Mouse (Mus musculus) embryonic facial prominence, embryonic 12.5 days (tissue): ENCODE measurements around the gene Sox12. TPM values are rescaled to one million over a fixed set of nuclear protein-coding genes. Genes with fewer than 3 reads are reported as not detected.
A peak's percentile ranks its signal among the peaks of the same experiment; 100 is the strongest.
"Not testable (repeated sequence)": the region's sequence is repeated elsewhere in the genome, so short reads cannot be mapped to it uniquely, and the experiment has no call there.

ENCODE experiments used
- ATAC-seq: fragments of 200-750 bp; cut with Nextera tagmentation; 2 replicates; pipeline ENCODE4 v1.8.0; 2017; ENCODE audit not compliant: insufficient number of reproducible peaks, insufficient read depth, low FRiP score, low TSS enrichment
- H3K27ac ChIP-seq: fragments of 300-500 bp; sonication (generic); 2 replicates; pipeline ENCODE4 v1.5.1; 2016; ENCODE audit warnings: mild to moderate bottlenecking
- H3K27me3 ChIP-seq: fragments of 300-500 bp; sonication (generic); 2 replicates; pipeline ENCODE4 v1.6.1; 2016; ENCODE audit warnings: mild to moderate bottlenecking, moderate library complexity
- H3K36me3 ChIP-seq: fragments of 300-500 bp; sonication (generic); 2 replicates; pipeline ENCODE4 v1.6.1; 2016; ENCODE audit warnings: mild to moderate bottlenecking
- H3K4me1 ChIP-seq: fragments of 300-500 bp; sonication (generic); 2 replicates; pipeline ENCODE4 v1.6.1; 2016
- H3K4me2 ChIP-seq: fragments of 300-500 bp; sonication (generic); replicated peaks from 2 replicates; pipeline ENCODE4 v1.6.1; 2016; ENCODE audit warnings: mild to moderate bottlenecking, moderate library complexity
- H3K4me3 ChIP-seq: fragments of 300-500 bp; sonication (generic); 2 replicates; pipeline ENCODE4 v1.5.1; 2016; ENCODE audit warnings: mild to moderate bottlenecking
- H3K9ac ChIP-seq: fragments of 300-500 bp; sonication (generic); 2 replicates; pipeline ENCODE4 v1.6.1; 2016; ENCODE audit warnings: mild to moderate bottlenecking, moderate library complexity
- H3K9me3 ChIP-seq: fragments of 300-500 bp; sonication (generic); 2 replicates; pipeline ENCODE4 v1.6.1; 2016; ENCODE audit warnings: mild to moderate bottlenecking, moderate library complexity
- WGBS: fragments of 180-500 bp; shearing (Covaris S2); methylation state at CpG from one replicate; pipeline ENCODE4 v1.1.7; 2016; 5-methylcytosine and 5-hydroxymethylcytosine counted together
- polyA plus RNA-seq: library from polyadenylated mRNA; unstranded; fragments of >200 nt; fragmentation: Nextera tagmentation; extraction: Ambion mirVana; gene quantifications from 2 replicates; pipeline ENCODE4 v1.2.1, GENCODE M21; 2016

The Sox12 gene
- polyA plus RNA-seq, 1 experiment from 2014 or later: 18.1 TPM

DNA sequence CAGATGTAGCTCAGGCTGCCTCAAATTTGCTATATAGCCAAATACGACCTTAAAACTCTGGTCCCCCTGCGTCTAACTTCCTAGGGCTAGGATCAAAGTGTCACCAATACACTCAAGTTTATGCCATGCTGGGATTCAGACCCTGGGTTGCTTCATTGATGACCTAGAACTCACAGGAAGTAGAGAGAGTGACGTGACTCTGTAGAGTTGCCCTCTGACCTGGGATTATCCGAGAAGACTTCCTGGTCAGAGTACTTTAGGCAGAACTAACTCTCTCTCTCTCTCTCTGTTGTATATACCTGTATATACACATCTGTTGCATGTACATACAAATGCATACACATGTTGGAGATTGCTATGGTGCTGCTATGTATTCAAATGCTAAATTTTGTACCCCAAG, 25.2 kb downstream of the Sox12 start:
- Histone ChIP-seq H3K36me3 (no peaks in the 10 kb centered on the region), H3K27me3 (peaks cover 21% of the 10 kb centered on the region; the same call in 1 of the 2 replicates), H3K27ac (no peak overlapping the region), H3K4me3 (no peak overlapping the region), H3K4me2 (no peak overlapping the region), H3K9ac (no peak overlapping the region), H3K9me3 (no peaks in the 10 kb centered on the region), H3K4me1 (peaks cover 15% of the 10 kb centered on the region)
- WGBS: 54% methylated on average over 4 of the region's 4 CpGs
- ATAC-seq: no peak

DNA sequence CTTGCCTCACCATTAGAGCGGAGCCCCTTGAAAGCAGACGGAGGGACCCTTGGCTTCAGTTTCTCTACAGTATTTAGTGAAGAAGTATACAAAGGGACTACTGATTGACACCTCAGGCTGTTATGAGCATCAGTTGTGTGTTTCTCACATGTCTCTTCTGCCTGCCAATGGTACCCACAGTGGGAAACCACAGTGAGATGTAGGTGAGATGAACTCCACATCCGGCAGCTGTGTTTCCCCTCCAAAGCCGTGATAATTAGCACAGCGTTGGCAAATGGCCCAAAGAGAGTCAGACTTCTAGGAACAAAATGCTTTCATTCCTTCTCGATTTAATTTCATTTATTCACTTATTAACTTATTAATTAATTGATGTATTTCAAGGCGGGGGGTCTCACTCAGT, 25.8 kb downstream of the Sox12 start:
- Histone ChIP-seq H3K36me3 (no peaks in the 10 kb centered on the region), H3K27ac (no peak overlapping the region), H3K27me3 (peaks cover 18% of the 10 kb centered on the region; the same call in 1 of the 2 replicates), H3K4me1 (peaks cover 15% of the 10 kb centered on the region), H3K4me2 (no peak overlapping the region), H3K9me3 (no peaks in the 10 kb centered on the region), H3K9ac (no peak overlapping the region), H3K4me3 (no peak overlapping the region)
- 87% methylated on average over 7 of the region's 7 CpGs for WGBS
- no peak for ATAC-seq

DNA sequence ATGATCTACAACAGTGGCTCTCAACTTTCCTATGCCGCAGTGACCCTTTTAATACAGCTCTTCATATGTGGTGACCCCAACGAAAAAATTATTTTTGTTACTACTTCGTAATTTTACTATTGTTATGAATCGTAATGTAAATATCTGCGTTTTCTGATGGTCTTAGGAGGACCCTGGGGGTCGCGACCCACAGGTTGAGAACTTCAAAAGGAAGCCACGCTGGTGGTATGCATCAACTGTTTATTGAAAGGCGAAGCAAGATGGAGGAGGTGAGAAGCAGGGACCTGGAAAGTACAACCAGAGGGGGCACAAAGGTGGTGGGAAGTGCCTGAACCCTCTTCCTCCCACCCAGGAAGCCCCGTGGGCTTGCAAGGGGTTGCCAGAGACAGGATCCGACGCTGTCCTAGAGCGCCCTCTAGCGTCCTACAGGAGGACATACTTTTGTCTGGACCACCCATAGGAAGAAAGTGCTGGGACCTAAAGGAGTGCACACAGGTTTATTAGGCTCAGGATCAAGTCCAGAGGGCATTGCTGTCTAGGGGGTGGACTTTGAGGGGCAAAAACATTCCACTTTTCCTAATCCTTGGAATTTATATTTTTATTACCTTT, 29.2 kb downstream of the Sox12 start:
- no peak for ATAC-seq
- H3K4me1 ChIP-seq: no peaks in the 10 kb centered on the region
- H3K4me3 ChIP-seq: no peak overlapping the region
- 29% methylated on average over 14 of the region's 14 CpGs for WGBS
- H3K4me2 ChIP-seq: no peak overlapping the region
- H3K27ac ChIP-seq: no peak overlapping the region
- no peaks in the 10 kb centered on the region for H3K27me3 ChIP-seq
- H3K9me3 ChIP-seq: no peaks in the 10 kb centered on the region
- no peaks in the 10 kb centered on the region for H3K36me3 ChIP-seq
- H3K9ac ChIP-seq: no peak overlapping the region

DNA sequence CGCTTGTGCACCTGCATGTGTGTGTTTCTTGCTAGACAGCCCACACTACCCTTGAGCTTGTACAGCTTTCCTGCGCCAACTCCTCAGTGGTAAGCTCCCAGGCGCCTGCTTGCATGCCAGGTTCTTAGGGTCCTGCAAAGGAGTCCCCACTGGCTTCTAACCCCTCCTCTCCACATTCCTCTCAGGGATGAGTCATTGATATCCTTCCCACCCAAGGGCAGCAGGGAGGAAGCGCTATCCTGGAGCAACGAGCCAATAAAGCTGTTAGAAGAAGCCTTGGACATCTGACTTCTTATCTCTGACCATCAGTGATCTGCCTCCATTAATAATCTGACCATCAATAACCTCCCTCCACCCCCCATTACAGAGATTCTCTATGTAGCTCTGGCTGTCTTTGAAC, 29.9 kb downstream of the Sox12 start:
- Histone ChIP-seq H3K27ac (no peak overlapping the region), H3K9ac (no peak overlapping the region), H3K27me3 (no peaks in the 10 kb centered on the region), H3K4me3 (no peak overlapping the region), H3K4me2 (no peak overlapping the region), H3K36me3 (no peaks in the 10 kb centered on the region), H3K4me1 (no peaks in the 10 kb centered on the region), H3K9me3 (no peaks in the 10 kb centered on the region)
- ATAC-seq: no peak
- WGBS: 71% methylated on average over 5 of the region's 5 CpGs

DNA sequence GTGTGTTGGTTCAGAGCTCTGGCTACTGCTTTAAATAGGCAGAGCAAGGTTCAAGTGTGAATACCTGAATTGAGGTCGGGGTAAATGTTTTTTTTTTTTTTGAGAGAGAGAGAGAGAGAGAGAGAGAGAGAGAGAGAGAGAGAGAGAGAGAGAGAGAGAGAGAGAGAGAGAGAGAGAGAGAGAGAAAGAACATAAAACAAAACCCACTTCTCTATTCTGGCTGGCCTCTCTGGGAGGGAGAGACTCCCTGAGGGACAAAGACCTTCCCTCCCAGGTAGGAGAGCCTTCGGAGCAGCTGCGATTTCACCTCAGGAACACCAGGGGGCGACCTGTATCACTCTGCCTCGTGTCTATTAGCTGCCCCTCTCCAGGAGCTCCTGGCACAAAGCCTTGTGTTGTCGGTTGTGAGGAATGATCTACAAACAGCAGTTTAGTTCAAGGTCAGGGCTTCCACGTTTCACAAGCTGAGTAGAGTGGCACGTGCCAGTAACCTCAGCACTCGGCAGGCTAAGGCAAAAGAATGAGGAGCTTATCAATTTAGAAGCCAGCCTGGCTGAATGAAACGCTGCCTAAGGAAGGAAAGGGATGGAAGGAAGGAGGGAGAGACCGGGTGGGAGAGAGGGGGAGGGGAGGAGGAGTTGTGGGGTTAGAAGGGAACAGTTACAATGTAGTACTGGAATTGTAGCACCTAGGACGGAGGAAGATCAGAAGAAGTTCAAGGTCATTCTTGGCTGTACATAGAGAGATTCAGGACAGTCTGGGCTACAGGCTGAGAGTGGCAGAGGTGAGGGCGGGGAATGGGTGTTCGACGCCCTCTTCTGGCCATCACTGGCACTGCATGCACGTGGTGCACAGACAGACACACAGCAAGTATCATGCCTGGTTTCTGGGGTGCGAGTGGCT, 34.4 kb downstream of the Sox12 start:
- Histone ChIP-seq H3K27ac (0 out of 2 replicates have a peak overlapping the region, but pooled peaks have one; percentile 0), H3K4me1 (no peaks in the 10 kb centered on the region), H3K9me3 (no peaks in the 10 kb centered on the region), H3K27me3 (no peaks in the 10 kb centered on the region), H3K36me3 (no peaks in the 10 kb centered on the region), H3K9ac (no peak overlapping the region), H3K4me2 (peak overlapping the region; percentile 28), H3K4me3 (peak overlapping the region; percentile 7; the same call in 1 of the 2 replicates)
- 11% methylated on average over 17 of the region's 17 CpGs for WGBS
- ATAC-seq: 0 out of 2 replicates have a peak, but pooled peaks have one; percentile 41

DNA sequence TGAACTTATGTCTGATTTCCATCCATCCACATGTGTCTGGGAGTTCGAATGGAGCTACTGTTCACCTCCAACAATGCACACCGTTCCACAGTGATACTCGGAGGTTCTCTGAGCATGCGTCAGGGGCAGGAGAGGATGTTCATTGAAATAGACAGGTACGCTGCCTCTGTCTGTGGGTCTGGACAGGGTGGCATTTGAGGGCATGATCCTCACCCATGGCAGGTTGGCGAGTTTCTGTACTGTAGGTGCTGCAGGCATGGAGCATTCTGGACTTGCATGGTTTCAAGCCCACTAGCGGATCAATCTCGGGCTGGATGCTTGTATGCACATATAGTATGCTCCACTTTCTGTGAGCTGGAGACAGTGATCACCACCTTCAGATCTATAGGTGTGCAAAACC, 36.7 kb downstream of the Sox12 start:
- 86% methylated on average over 8 of the region's 8 CpGs for WGBS
- no peak for ATAC-seq
- H3K4me2 ChIP-seq: no peak overlapping the region
- H3K4me1 ChIP-seq: no peaks in the 10 kb centered on the region
- H3K36me3 ChIP-seq: no peaks in the 10 kb centered on the region
- no peaks in the 10 kb centered on the region for H3K9me3 ChIP-seq
- no peak overlapping the region for H3K4me3 ChIP-seq
- H3K9ac ChIP-seq: no peak overlapping the region
- no peak overlapping the region for H3K27ac ChIP-seq
- H3K27me3 ChIP-seq: no peaks in the 10 kb centered on the region

DNA sequence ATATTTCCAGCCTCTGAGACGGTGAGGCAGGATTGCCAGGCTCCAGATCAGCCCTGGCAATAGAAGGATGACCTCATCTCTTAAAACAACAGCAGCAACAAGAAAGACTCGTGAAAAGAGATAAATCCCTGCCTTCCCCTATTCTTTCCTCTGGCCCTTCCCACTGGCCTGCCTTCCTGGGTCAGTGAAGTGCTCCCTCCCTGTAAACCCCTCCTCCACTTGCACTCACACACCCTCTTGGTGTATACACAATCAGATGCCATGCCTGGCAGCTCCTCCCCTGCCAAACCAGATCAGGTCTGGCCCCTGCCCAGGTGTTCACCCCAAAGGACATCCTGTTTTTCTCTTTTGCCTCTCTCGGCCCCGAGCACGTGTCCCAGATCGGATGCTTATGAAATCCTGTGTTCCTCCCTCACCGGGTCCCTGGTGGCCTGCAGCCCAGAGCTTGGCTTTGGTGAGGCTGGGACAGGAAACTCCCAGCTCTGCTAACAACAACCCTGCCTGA, 37.5 kb downstream of the Sox12 start:
- Histone ChIP-seq H3K36me3 (no peaks in the 10 kb centered on the region), H3K9me3 (no peaks in the 10 kb centered on the region), H3K9ac (no peak overlapping the region), H3K4me1 (no peaks in the 10 kb centered on the region), H3K27me3 (no peaks in the 10 kb centered on the region), H3K4me3 (no peak overlapping the region), H3K4me2 (no peak overlapping the region), H3K27ac (no peak overlapping the region)
- ATAC-seq: no peak
- 56% methylated on average over 7 of the region's 7 CpGs for WGBS

DNA sequence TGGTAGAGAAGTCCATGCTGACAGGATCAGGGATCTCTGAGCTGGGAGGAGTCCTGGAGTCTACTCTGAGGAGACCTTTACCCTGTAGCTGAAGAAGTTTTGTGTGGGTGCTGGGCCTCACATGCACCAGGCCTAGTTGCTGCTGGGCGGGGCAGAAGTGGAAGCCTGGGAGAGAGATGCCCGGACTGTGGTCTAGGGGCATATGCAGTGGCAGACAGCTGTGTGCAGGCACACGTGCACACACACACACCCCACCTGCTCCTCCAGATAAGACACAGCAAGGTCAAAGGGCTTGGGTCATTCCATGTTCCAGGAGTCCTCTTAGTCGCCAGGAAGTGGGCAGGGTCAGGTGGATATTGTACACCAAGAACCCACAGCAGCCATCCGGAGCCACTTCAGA, 38.2 kb downstream of the Sox12 start:
- WGBS: 72% methylated on average over 5 of the region's 5 CpGs
- H3K27me3 ChIP-seq: no peaks in the 10 kb centered on the region
- no peak overlapping the region for H3K27ac ChIP-seq
- H3K4me3 ChIP-seq: no peak overlapping the region
- no peaks in the 10 kb centered on the region for H3K4me1 ChIP-seq
- H3K36me3 ChIP-seq: no peaks in the 10 kb centered on the region
- H3K9ac ChIP-seq: no peak overlapping the region
- H3K9me3 ChIP-seq: no peaks in the 10 kb centered on the region
- H3K4me2 ChIP-seq: no peak overlapping the region
- ATAC-seq: no peak

DNA sequence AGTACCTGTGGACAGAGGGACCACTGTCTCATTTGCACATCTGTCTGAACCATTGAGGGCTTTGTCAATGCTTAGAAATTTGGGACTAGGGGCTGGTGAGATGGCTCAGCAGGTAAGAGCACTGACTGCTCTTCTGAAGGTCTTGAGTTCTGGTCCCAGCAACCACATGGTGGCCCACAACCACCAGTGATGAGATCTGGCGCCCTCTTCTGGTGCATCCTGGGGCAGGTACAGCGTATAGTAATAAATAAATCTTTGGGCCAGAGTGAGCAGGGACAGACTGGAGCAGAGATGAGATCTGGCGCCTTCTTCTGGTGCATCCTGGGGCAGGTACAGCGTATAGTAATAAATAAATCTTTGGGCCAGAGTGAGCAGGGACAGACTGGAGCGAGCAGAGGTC, 38.9 kb downstream of the Sox12 start:
- not testable (repeated sequence) for H3K4me2 ChIP-seq, ATAC-seq, H3K27me3 ChIP-seq, H3K36me3 ChIP-seq, H3K4me1 ChIP-seq, H3K9ac ChIP-seq, H3K27ac ChIP-seq, H3K9me3 ChIP-seq, H3K4me3 ChIP-seq
- WGBS: 69% methylated on average over 5 of the region's 5 CpGs

DNA sequence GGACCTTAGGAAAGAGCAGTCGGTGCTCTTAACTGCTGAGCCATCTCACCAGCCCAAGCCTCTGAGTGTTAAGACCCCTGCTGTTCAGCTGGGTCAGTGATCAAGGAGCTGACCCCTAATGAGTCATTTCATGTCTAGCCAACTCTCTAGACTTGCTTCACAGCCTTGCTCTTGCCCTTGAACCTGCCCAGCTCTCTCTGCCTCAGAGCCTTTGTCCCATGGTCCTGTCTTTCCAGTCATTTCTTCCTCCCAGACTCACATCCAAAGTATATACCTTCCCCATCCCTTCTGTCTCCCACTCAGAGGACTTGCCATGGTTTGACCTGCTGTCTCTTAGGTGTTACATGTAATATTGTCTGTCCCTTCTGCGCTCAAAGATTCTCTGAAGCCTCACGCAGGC, 40.6 kb downstream of the Sox12 start:
- Histone ChIP-seq H3K9me3 (no peaks in the 10 kb centered on the region), H3K27ac (no peak overlapping the region), H3K4me1 (no peaks in the 10 kb centered on the region), H3K9ac (no peak overlapping the region), H3K4me3 (no peak overlapping the region), H3K4me2 (no peak overlapping the region), H3K27me3 (no peaks in the 10 kb centered on the region), H3K36me3 (no peaks in the 10 kb centered on the region)
- 86% methylated on average over 3 of the region's 3 CpGs for WGBS
- no peak for ATAC-seq

DNA sequence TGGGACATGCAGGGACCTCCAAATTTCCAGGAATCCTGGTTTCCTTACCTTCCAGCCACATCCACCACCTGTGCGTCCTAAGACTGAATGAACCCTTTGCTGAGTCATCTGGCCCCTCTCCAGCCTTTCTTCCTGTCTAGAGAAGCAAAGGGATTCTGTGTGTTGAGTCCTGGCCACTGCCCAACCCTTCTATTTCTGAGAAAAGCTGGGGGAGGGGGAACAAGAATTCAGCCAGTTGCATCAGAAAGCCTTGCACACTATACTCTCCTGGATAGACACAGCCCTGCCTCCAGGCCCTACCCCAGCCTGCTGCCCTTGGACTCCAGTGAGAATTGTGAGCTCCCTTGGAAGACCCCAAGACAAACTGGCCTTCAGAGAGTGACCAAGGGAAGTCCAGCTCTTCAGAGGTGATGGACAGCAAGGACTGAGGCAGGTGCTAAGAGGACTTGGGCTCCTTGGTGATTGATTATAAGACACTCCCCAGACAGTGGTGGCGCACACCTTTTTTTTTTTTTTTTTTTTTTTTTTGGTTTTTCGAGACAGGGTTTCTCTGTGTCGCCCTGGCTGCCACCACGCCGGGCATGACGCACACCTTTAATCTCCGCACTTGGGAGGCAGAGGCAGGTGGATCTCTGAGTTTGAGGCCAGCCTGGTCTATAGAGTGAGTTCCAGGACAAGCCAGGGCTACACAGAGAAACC, 47.9 kb downstream of the Sox12 start:
- no peak for ATAC-seq
- WGBS: 93% methylated on average over 8 of the region's 8 CpGs

More for the DNA sequence above, 47.9 kb downstream of the Sox12 start:
- peaks cover 6% of the 10 kb centered on the region; the same call in 1 of the 2 replicates for H3K27me3 ChIP-seq
- no peak overlapping the region for H3K27ac ChIP-seq
- H3K4me1 ChIP-seq: no peaks in the 10 kb centered on the region
- H3K4me2 ChIP-seq: no peak overlapping the region
- H3K9me3 ChIP-seq: no peaks in the 10 kb centered on the region
- H3K4me3 ChIP-seq: no peak overlapping the region
- no peak overlapping the region for H3K9ac ChIP-seq
- no peaks in the 10 kb centered on the region for H3K36me3 ChIP-seq
